Mouse (Mus musculus): ENCODE measurements around the gene Olfr843. TPM values are rescaled to one million over a fixed set of nuclear protein-coding genes. Genes with fewer than 3 reads are reported as not detected.

Gene Olfr843
- total RNA-seq (2023), result not detected

DNA sequence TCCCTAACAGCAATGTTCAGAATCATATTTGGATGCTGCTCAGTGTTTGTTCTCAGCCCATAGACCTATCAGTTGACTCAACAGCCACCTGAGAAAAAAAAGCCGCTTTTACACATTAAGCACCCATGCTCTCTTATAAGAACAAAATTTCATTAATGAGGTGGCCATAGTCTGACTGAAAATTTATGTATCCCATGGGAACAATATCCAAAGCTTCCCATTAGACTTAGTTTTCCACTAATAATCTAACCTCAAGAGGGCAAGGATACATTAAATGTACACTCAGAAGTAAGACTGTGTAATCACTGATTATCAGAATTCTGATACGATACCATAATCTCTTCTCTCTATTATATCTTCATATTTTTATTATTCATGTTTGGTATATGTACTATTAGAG is at the start of gene Olfr843:
TSS of gene Olfr843 (minus strand) at position 101 of the 400 bp plus-strand sequence.

Other genes starting within 250 kb of the Olfr843 start
- gene Olfr835, start 219.3 kb downstream of the Olfr843 start, total RNA-seq (2023), result not detected
- gene Olfr836, start 131.6 kb downstream of the Olfr843 start, total RNA-seq (2023), result not detected
- gene Olfr837, start 115.7 kb downstream of the Olfr843 start, total RNA-seq (2023), result not detected
- gene Olfr839-ps1, start 74.7 kb downstream of the Olfr843 start, total RNA-seq (2023), result 0.09 TPM
- not detected for gene Olfr844, start 64.4 kb upstream of the Olfr843 start, total RNA-seq (2023)
- not detected for gene Olfr845, start 84.5 kb upstream of the Olfr843 start, total RNA-seq (2023)
- not detected for gene Olfr846, start 112.0 kb upstream of the Olfr843 start, total RNA-seq (2023)
- gene Olfr847, start 126.7 kb upstream of the Olfr843 start, total RNA-seq (2023), result not detected
- not detected for gene Olfr849, start 188.3 kb upstream of the Olfr843 start, total RNA-seq (2023)
- gene Olfr850, start 226.3 kb upstream of the Olfr843 start, total RNA-seq (2023), result not detected
- gene Olfr851, start 241.3 kb upstream of the Olfr843 start, total RNA-seq (2023), result not detected

Data from CD4-positive naive resting alpha-beta T cell, adult 76 days (primary cell).